Mouse (Mus musculus) embryonic facial prominence, embryonic 13.5 days (tissue): ENCODE results near the gene Vgll4. TPM values are rescaled to one million over a fixed set of nuclear protein-coding genes. Genes with fewer than 3 reads are reported as not detected.

ENCODE experiments used
- ATAC-seq: fragments of 200-750 bp; cut with Nextera tagmentation; 2 replicates; pipeline ENCODE4 v1.8.0; 2017; ENCODE audit warnings: low read depth; ENCODE audit not compliant: insufficient number of reproducible peaks, insufficient read depth, low FRiP score, low TSS enrichment
- H3K27ac ChIP-seq: fragments of 300-500 bp; sonication (generic); 2 replicates; pipeline ENCODE4 v1.5.1; 2015; ENCODE audit warnings: moderate library complexity, mild to moderate bottlenecking, inconsistent platforms
- H3K27me3 ChIP-seq: fragments of 300-500 bp; sonication (generic); 2 replicates; pipeline ENCODE4 v1.6.1; 2015; ENCODE audit warnings: mild to moderate bottlenecking, inconsistent platforms
- H3K36me3 ChIP-seq: fragments of 300-500 bp; sonication (generic); 2 replicates; pipeline ENCODE4 v1.6.1; 2015; ENCODE audit warnings: mild to moderate bottlenecking, inconsistent platforms
- H3K4me1 ChIP-seq: fragments of 300-500 bp; sonication (generic); 2 replicates; pipeline ENCODE4 v1.6.1; 2015; ENCODE audit warnings: inconsistent platforms
- H3K4me2 ChIP-seq: fragments of 300-500 bp; sonication (generic); 2 replicates; pipeline ENCODE4 v1.6.1; 2015; ENCODE audit warnings: moderate library complexity, mild to moderate bottlenecking, inconsistent platforms
- H3K4me3 ChIP-seq: fragments of 300-500 bp; sonication (generic); 2 replicates; pipeline ENCODE4 v1.5.1; 2015; ENCODE audit warnings: mild to moderate bottlenecking, inconsistent platforms
- H3K9ac ChIP-seq: fragments of 300-500 bp; sonication (generic); 2 replicates; pipeline ENCODE4 v1.6.1; 2015; ENCODE audit warnings: mild to moderate bottlenecking, inconsistent platforms
- H3K9me3 ChIP-seq: fragments of 300-500 bp; sonication (generic); 2 replicates; pipeline ENCODE4 v1.6.1; 2016; ENCODE audit warnings: inconsistent platforms
- WGBS: fragments of 180-500 bp; shearing (Covaris S2); methylation state at CpG from one replicate; pipeline ENCODE4 v1.1.7; 2015; ENCODE audit warnings: mixed read lengths; 5-methylcytosine and 5-hydroxymethylcytosine counted together
- polyA plus RNA-seq: library from polyadenylated mRNA; unstranded; fragments of >200 nt; fragmentation: Nextera tagmentation; extraction: Ambion mirVana; gene quantifications from 2 replicates; pipeline ENCODE4 v1.2.1, GENCODE M21; 2015

Vgll4 gene
- polyA plus RNA-seq, 1 experiment from 2014 or later = 148 TPM

DNA sequence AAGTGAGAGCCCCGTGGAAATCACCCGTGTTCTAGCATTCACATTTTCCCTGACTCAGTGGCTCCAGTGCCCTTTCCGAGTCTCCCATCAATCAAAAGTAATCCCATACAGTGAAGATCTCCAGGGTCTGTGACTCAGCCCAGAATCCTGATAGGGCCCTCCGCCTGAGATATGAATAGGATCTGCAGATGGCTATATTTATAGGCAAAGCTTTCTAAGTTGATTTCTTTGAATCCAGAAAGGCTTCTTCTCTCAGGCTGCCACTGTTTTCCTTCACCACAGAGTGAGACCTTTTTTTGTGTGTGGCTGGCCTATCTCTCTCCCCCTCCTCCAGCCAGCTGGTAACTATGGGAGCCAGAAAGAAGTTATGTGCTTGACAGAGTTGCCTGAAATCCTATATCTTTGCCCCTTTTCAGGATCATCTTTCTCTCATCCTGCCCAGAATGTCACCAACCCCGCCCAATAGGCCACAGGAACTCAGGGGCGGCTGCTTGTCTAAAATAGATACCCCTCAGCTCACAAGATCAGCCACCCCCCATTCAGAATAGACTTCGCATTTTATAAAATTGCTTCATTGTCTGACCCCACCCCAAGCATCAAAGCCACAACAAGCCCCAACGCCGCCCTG is 136.6 kb downstream of the Vgll4 start:
- Histone ChIP-seq H3K4me1 (peaks cover 40% of the 10 kb centered on the region), H3K4me2 (no peak overlapping the region), H3K36me3 (no peaks in the 10 kb centered on the region), H3K9me3 (no peaks in the 10 kb centered on the region), H3K4me3 (no peak overlapping the region), H3K27me3 (no peaks in the 10 kb centered on the region), H3K27ac (peak overlapping the region; percentile 79), H3K9ac (no peak overlapping the region)
- ATAC-seq = no peak
- 49% methylated on average over 9 of the region's 9 CpGs for WGBS

GRCm38 (mm10) chr6:114831807-114832206 is 138.0 kb downstream of the Vgll4 start:
- no peak overlapping the region for H3K4me2 ChIP-seq
- no peaks in the 10 kb centered on the region for H3K36me3 ChIP-seq
- H3K27ac ChIP-seq = no peak overlapping the region
- H3K4me3 ChIP-seq = no peak overlapping the region
- H3K9ac ChIP-seq = no peak overlapping the region
- peaks cover 37% of the 10 kb centered on the region for H3K4me1 ChIP-seq
- H3K9me3 ChIP-seq = no peaks in the 10 kb centered on the region
- H3K27me3 ChIP-seq = no peaks in the 10 kb centered on the region
- 94% methylated on average over 3 of the region's 3 CpGs for WGBS
- no peak for ATAC-seq

DNA sequence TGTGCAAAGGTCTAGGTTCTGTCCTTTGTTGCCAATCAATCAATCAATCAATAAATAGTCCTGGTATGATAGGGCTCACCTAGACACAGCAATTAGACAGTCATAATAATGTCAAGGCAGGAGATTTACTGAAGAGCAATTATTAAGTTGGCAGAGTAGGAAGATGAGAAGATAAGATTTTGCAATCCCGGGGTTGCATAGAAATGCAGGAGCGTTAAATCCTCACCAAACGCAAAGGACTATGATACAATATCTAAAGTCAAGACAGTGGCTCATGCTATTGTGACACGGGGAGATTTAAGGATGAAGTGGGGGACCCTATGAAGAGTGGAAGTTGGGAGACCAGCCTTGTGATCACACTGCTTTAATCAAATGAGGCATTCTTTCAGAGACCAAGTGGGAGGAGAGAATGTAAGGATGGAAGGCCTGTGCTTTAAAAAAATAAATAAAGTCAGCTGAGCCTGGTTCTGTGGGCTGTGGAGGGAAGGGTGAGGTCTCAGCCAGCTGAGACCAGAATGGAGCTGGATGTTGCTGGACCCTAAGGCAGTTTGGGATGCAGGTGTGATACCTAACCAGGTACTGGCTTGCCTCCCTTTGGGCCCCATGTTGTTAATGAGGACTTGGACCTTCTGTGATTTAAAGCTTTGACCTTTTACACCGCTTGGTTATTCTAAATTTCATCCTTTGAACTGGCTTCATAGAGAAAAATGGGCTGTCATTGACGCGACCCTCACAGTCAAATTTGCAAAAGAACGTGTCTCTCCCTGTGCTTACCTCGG is 139.9 kb downstream of the Vgll4 start:
- H3K4me2 ChIP-seq = no peak overlapping the region
- no peaks in the 10 kb centered on the region for H3K36me3 ChIP-seq
- H3K4me3 ChIP-seq = no peak overlapping the region
- no peak overlapping the region for H3K9ac ChIP-seq
- no peaks in the 10 kb centered on the region for H3K27me3 ChIP-seq
- WGBS = 87% methylated on average over 9 of the region's 9 CpGs
- H3K27ac ChIP-seq = no peak overlapping the region
- H3K9me3 ChIP-seq = no peaks in the 10 kb centered on the region
- no peak for ATAC-seq
- H3K4me1 ChIP-seq = peaks cover 32% of the 10 kb centered on the region

- no peaks in the 10 kb centered on the region for H3K36me3 ChIP-seq
- H3K4me2 ChIP-seq = no peak overlapping the region
- ATAC-seq = no peak
- H3K9ac ChIP-seq = no peak overlapping the region
- no peak overlapping the region for H3K27ac ChIP-seq
- H3K9me3 ChIP-seq = 0 out of 2 replicates have a peak, but pooled peaks cover 5% of the 10 kb centered on the region
- peaks cover 4% of the 10 kb centered on the region for H3K4me1 ChIP-seq
- no peak overlapping the region for H3K4me3 ChIP-seq
- no peaks in the 10 kb centered on the region for H3K27me3 ChIP-seq
- 51% methylated on average over 2 of the region's 2 CpGs for WGBS
Observed at GRCm38 (mm10) chr6:114826889-114827288, 142.9 kb downstream of the Vgll4 start.

DNA sequence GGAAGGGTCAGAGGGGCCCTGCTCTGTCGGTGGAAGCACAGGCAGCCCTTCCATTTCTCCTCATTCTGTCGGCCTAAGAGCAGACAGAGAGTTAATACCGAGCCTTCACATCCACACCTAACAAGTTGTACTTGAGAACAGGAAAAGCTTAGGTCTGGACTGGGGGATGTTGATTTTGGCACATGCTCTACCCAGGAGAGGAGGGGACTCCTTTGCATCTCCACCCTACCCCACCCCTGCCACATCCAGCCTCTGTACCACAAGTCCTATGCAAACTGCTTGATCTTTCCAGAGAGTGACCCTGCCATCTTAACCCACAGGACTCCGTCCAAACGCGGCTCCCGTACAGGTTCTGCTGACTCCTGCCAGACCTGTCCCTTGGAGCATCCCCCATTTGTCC is 148.1 kb downstream of the Vgll4 start:
- Histone ChIP-seq H3K4me3 (no peak overlapping the region), H3K4me2 (no peak overlapping the region), H3K4me1 (peaks cover 30% of the 10 kb centered on the region), H3K27me3 (no peaks in the 10 kb centered on the region), H3K9me3 (0 out of 2 replicates have a peak, but pooled peaks cover 5% of the 10 kb centered on the region), H3K36me3 (no peaks in the 10 kb centered on the region), H3K27ac (no peak overlapping the region), H3K9ac (no peak overlapping the region)
- 91% methylated on average over 7 of the region's 7 CpGs for whole genome bisulfite sequencing
- ATAC-seq = no peak

GRCm38 (mm10) chr6:114819971-114820481 is 149.8 kb downstream of the Vgll4 start:
- H3K4me2 ChIP-seq = no peak overlapping the region
- no peak overlapping the region for H3K9ac ChIP-seq
- H3K27me3 ChIP-seq = no peaks in the 10 kb centered on the region
- H3K9me3 ChIP-seq = 0 out of 2 replicates have a peak, but pooled peaks cover 5% of the 10 kb centered on the region
- no peak overlapping the region for H3K4me3 ChIP-seq
- no peaks in the 10 kb centered on the region for H3K36me3 ChIP-seq
- H3K4me1 ChIP-seq = peaks cover 33% of the 10 kb centered on the region
- WGBS = 52% methylated on average over 9 of the region's 9 CpGs
- ATAC-seq = no peak
- H3K27ac ChIP-seq = peak overlapping the region; percentile 48

DNA sequence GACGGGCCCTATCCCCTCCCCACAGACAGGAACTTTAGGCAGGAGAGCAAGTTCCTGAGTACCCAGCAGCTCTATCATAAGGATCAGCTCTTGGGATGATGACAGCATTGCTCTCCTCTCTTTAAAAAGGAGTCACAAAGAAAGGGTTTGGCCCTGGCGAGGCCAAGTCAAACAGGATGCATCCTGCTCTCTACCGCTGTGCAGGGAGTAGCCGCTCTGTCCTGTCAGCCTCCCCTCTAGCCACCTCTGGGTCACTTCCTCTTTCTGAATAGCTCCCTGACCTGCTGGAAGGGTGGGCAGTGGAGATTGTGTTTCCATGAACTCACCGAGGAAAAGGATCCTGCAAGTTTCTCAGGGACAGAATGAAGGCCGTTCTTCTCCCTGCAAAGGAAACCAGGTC is 151.3 kb downstream of the Vgll4 start:
- no peak overlapping the region for H3K9ac ChIP-seq
- no peak overlapping the region for H3K4me2 ChIP-seq
- H3K36me3 ChIP-seq = no peaks in the 10 kb centered on the region
- no peak for ATAC-seq
- 0 out of 2 replicates have a peak, but pooled peaks cover 5% of the 10 kb centered on the region for H3K9me3 ChIP-seq
- H3K4me3 ChIP-seq = no peak overlapping the region
- no peak overlapping the region; the same call in 1 of the 2 replicates for H3K27ac ChIP-seq
- 40% methylated on average over 6 of the region's 6 CpGs for WGBS
- no peaks in the 10 kb centered on the region for H3K27me3 ChIP-seq
- peaks cover 33% of the 10 kb centered on the region for H3K4me1 ChIP-seq

DNA sequence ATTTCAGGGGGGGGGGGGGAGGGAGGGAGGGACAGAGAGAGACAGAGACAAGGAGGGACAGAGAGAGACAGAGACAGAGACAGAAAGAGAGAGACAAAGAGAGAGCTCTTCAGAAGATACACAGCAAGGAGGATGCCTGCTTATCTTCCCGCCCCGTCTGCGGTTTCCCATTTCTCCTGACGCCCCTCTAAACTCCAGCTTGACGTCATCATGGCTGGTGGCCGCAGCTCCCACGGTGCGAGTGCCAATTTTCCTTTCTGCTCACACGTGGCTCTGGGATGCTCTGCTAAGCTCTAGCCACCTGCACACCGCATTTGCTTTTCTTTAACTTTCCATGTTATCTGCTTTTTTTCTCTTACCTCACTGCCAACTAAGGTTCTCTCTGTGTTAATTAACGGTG is 151.8 kb downstream of the Vgll4 start:
- H3K27me3 ChIP-seq = no peaks in the 10 kb centered on the region
- no peak overlapping the region for H3K9ac ChIP-seq
- H3K4me3 ChIP-seq = no peak overlapping the region
- 58% methylated on average over 11 of the region's 11 CpGs for WGBS
- no peak overlapping the region for H3K27ac ChIP-seq
- H3K4me1 ChIP-seq = peaks cover 33% of the 10 kb centered on the region
- no peak overlapping the region for H3K4me2 ChIP-seq
- 0 out of 2 replicates have a peak, but pooled peaks cover 5% of the 10 kb centered on the region for H3K9me3 ChIP-seq
- no peaks in the 10 kb centered on the region for H3K36me3 ChIP-seq
- no peak for ATAC-seq

GRCm38 (mm10) chr6:114814882-114815650 is 154.7 kb downstream of the Vgll4 start:
- ATAC-seq = no peak
- Histone ChIP-seq H3K36me3 (no peaks in the 10 kb centered on the region), H3K4me2 (no peak overlapping the region), H3K4me3 (no peak overlapping the region), H3K27me3 (no peaks in the 10 kb centered on the region), H3K4me1 (peaks cover 32% of the 10 kb centered on the region), H3K9ac (no peak overlapping the region), H3K27ac (no peak overlapping the region), H3K9me3 (no peaks in the 10 kb centered on the region)
- WGBS = 91% methylated on average over 5 of the region's 5 CpGs

DNA sequence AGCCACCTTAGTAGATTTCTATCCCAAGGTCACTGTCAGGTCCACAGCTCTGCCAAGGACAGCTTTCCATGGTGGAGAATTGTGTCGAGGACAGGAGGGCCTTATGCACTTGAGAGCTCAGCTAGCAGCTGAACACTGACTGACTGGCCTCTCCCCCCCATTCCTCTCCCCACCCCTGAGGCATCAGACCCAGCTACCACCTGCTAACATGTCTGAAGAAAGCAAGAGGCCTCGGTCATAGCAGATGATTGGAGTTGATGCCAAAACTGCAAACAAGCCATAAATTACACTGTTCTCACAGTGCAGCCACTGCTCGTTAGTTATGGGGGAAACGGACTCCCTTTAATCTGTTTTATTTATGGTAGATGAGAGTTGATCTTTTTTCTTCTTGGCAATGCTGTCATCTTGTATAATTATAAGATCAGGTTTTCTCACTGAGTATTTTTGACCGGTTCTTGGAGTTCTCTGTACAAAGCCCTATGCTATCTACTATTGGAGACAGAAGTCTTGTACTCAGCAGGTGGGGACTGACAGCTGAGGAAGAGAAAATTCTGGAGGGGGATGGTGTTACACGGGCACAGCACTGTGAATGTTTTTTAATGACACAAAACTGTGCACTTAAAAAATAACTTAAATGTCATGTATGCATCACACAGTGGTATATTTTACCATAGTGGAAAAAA is 155.5 kb downstream of the Vgll4 start:
- no peak for ATAC-seq
- no peak overlapping the region for H3K27ac ChIP-seq
- no peaks in the 10 kb centered on the region for H3K36me3 ChIP-seq
- H3K9ac ChIP-seq = no peak overlapping the region
- no peak overlapping the region for H3K4me2 ChIP-seq
- no peak overlapping the region for H3K4me3 ChIP-seq
- 58% methylated on average over 6 of the region's 6 CpGs for WGBS
- no peaks in the 10 kb centered on the region for H3K27me3 ChIP-seq
- H3K4me1 ChIP-seq = peaks cover 33% of the 10 kb centered on the region
- H3K9me3 ChIP-seq = no peaks in the 10 kb centered on the region

GRCm38 (mm10) chr6:114812779-114813178 is 157.0 kb downstream of the Vgll4 start:
- Histone ChIP-seq H3K27me3 (no peaks in the 10 kb centered on the region), H3K9me3 (no peaks in the 10 kb centered on the region), H3K36me3 (no peaks in the 10 kb centered on the region), H3K4me3 (no peak overlapping the region), H3K9ac (no peak overlapping the region), H3K4me2 (no peak overlapping the region), H3K4me1 (peaks cover 27% of the 10 kb centered on the region), H3K27ac (0 out of 2 replicates have a peak overlapping the region, but pooled peaks have one; percentile 8)
- ATAC-seq = no peak
- 84% methylated on average over 4 of the region's 4 CpGs for WGBS
